Mouse (Mus musculus) Muller cell, postnatal 12 days (primary cell): ENCODE results near the gene Sec14l1.

Experiments used
- DNase-seq: peaks from one replicate; pipeline ENCODE4 v3.0.0-alpha.2; 2015; ENCODE audit errors: inconsistent ontology term

Gene Sec14l1

DNA sequence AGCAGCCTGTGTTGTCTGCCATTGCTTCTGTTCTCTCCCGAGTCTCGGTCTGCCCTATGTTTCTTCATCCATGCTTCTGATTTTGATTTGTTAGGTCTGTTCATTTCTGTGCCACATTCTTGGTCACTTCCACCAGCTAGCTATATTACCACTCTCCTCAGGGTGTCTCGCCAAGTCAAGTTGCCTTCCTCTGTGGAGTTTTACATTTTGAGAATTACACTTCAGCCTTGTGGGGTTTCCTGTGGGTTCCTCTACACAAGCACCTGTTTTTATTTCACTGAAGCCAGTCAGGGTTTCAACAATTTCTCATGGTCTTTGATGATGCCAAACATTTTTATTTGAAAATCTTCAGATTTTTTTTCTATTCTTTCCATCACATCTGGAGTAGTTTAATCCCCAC, 67.8 kb downstream of the Sec14l1 start:
- DNase-seq, result no peak

DNA sequence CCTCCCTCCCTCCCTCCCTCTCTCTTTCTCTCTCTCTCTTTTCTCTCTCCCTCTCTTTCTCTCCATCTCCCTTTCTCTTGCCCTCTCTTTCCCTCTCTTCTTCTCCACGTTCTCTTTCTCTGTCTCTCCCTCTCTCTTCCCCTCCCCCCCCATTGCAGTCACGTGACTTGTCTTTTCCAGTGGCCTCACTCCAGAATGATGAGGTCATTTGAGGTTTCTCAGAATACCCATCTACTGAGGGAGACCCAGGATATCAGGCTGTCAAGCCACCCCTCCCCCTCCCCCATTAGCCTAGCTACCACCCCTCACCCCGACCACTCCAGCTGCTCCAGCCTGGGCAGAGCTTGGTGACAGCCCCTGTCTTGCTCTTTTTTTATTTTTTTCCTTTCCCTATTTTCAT, 68.3 kb downstream of the Sec14l1 start:
- no peak for DNase-seq

DNA sequence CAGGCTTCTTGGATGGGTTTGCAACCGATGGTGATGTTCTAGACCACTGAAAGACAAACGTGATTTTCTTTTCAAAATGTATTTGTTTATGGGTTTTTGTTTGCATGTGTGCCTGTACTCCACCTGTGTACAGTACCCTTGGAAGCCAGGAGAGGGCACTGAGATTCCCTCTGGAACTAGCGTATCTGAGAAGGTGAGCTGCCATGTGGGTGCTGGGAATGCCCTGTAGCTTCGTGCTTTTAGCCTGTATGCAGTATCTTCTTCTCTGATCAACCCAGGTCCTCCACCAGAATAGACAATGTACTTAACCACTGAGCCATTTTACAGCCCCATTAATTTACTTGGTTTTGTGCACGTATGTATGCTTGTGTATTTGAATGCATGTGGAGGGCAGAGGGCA, 68.9 kb downstream of the Sec14l1 start:
- DNase-seq, result no peak

DNA sequence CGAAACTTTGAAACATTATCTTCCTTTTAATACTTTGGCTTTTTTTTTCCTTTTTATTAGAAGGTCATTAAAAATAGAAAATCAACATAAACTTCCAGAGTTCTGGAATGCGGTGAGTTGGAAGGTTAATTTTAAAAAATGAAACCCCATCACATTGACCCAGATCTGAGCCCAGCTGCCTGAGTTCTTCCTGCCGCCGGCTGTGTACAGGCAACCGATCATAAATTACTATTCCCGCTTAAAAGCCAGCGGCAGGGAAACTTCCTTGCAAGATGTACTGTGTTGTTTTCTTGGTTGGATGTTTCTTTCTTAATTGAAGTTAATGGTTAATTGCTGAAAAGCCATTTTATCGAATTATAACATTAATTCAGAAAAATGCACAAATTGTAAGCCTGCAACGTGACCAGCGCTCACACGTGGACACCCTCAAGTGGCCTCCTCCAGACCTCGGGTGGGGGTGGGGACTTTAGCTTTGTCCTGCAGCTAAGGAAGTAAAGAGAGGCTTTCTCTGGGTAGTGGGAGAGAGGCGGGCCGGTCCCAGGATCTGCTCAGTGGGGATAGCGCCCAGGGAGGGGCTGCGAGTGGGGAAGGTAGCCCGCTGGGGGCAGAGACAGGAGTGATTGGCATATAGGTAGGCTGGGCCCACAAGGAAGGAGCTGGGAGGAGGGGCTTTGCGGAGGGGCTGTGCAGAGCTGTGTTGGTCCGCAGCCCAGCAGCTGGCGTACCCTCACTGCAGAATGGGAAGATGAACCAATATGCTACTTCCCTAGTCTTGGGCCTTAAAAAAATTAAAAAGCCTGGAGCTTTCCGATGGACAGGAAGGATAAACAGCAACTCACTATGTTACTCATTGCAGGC, 70.3 kb downstream of the Sec14l1 start:
- no peak for DNase-seq

DNA sequence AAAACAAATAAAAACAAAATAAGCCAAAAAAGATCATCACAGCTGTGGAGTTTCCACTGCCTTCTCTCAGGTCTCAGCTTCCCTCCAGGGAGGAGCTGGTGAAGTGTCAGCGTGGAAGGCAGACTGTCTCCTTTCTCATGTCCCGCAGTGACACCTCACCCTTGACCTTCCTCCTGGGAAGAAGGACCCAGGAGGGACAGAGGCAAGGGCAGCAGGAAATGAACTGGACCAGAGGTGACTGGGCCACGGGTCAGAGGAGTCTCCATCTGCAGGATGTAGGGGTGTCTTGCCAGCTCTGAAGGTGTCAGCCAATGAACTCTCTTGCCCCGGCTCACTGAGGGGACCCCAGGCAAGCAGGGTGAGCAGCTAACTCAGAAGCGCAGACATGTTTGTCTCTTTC, 76.6 kb downstream of the Sec14l1 start:
- no peak for DNase-seq

DNA sequence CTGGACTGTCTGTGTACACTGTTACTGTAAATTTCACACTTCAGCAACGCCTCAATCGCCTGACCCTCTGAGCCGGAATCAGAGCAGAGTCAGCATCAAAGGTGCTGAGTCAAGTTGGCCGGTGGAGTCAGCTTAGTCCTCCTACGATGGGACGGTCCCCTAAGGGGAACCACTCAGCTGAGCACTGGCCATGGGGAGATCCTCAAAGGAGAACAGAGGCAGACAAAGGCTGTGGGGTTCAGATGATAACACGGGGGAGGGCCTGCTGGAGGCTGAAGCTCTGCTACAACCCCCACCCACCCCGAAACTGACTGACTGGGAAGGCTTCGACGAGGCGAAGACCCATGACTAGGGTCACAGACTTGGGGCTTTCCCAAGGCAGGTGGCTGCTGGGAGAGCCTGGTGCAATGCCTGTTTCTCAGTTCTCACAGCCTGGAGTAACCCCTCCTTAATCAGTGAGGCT, 79.5 kb downstream of the Sec14l1 start:
- no peak for DNase-seq

DNA sequence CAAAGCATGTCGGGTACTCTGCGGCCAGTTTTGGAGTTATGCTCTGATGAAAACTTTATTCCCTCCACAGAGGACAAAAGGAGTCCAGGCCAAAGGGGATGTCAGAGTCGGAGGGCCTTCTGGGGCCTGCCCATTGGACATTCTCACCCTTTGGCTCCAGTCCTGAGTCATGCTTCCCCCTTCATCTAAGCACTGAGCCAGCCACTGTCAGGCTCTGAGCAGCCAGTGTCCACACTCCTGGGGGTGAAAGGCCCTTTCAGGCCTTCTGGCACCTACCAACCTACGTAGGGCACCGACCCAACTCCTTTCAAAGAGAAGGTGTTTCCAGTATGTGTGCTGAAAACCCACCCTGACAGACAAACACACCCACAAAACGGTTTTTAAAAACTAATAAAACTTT, 80.6 kb downstream of the Sec14l1 start:
- no peak for DNase-seq

DNA sequence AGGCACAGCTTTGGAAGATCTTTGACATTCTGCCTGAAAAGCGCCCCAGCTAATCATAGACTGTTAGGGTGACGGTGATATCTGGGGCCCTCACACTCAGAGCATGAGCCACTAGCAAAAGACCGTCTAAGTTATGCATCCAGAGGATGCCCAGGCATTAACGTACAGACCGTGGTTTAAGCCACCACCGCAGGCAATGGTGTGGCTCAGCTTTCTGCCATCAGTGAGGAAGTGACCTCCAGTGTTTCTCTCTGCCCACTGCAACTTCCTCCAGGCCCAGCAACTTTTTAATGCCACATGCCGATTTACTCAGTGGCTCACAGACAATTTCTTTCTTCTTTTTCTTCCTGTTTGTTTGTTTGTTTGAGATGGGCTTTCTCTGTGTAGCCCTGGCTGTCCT, 81.7 kb downstream of the Sec14l1 start:
- DNase-seq, result no peak

DNA sequence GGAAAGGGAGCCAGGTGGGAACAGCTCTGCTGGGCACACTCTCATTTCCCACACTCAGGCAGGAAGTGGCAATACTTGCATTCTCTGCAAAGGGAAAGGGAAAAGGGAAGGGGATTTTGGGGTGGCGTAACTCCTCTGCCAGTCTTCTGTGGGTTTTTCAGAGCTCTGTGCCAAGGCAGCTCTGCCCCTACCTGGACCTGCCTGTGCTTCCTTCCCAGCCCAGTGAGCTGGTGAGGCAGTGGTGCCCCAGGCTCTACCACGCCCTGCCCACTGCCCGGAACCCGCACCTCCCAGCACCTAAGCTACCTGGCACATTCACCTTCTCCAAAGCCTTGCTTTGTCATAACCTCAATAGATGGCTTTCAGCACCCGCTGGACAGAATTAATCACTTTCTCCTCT, 83.2 kb downstream of the Sec14l1 start:
- DNase-seq, result no peak

DNA sequence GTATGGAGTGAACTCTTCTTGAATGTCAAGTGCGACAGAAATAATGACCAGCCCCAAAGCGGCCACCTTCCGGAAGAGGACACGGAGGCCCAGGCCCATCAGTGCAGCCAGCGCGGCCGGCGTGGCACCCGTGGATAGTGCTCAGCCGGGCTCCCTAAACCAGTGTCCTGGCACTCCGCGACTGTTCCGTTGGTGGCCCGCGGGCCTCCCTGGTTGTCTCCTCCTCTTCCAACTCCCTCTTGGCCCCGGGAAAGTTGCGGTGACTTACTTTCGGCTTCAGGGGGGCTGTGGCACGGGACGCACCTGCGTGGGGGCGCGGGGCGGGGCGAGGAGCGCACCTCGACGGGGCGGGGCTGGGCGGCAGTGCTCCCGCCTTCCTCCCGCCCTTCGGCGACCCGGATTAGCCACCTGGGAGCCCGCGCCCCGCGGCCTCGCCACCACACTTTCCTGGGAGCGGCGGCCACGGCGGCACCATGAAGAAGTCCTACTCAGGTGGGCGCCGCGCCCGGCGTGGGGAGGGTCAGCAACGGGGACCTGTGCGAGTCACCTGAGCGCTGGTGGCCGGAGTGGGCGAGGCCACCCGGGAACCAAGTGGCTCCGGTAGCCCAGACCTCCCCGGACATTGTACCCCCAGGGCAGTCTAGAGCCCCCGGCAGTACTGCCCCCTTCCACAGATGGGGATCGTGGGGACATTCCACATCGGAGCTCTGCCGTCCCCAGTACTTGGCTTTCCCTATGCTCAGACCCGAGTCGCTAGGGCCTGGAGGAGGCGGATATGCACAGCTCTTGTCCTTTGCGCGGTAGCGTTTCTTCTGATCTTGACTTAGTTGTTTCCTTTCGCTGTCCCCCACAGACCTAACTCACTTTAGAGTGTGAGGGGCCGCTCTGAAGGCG, 84.6 kb downstream of the Sec14l1 start, which contains the start of gene Sept9:
Gene Sept9, plus strand, starts transcription at position 380 of the 894 bp plus-strand sequence.
- DNase-seq, result peak; percentile 12

DNA sequence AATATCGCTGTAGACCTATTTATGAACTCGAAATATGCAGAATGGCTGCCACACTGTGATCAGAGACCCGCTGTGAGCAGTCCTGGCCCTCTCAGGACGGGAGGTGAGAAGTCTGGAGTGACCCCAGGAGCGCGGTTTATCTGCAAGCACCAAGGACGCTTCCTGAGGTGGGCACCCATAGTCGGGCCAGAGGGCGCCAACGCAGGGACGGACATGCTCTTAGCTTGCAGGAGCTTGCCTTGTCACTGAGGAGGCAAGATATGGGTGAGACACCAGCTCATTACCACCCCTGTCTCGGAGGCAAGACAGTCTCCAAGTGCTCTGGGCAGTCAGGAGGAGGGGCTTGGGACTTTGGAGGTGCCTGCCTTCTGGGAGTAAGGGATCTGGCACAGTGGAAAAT, 86.9 kb downstream of the Sec14l1 start:
- DNase-seq, result no peak

DNA sequence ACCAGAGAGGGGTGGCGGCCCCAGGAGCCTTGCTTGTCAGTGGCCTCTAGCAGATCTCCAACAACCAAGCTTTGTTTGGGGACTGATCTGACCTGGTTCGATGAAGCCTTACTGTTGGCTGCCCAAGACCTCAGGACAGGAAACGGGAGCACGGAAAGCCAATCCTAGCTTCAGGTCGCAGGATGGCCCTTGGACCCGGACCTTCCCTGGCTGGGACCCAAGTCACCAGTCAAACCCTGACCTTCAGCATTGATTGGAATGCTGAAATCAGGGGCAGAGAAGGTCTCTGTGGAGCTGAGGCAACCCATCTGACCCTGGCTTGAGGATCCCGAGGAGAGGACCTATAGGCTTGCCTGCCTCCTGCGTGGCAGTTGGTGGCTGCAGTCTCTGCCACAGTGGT, 89.6 kb downstream of the Sec14l1 start:
- DNase-seq, result no peak

DNA sequence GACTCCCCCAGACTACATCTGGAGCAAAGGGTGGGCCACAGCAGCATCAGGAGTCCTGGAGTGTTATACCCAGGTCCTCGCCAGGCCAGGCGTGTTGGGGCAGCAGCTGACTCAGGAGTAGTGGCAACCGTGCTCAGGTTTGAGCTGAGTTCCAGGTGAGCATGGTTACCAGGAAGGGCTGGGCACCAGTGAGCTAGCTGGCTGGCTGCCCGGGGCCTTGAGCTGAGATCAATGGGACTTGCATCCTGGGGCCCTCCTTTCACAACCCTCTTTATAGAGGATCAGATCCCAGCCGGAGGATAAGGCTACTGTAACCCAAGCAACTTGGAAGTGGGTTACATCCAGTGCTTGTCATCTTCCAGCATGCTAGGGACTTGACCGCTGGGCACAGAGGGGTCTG, 90.1 kb downstream of the Sec14l1 start:
- DNase-seq, result no peak

DNA sequence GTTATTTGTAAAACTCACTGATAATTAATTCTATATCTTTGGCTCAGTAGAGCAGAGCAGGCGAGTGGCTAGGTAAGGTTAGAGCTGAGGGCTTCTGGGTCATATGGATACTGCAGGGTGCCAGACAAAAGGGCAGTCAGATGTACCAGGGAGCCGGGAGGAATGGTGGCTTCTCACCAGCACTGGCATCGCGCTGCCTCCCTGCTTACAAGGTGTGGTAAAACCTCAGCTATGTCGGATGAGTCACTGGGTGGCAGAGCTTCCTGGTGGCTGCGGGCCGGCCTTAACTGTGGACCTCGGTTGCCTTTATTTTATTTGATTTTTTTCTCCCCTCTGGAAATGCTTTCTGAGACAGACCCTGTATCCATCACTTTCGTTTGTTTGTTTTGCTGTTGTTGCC, 90.5 kb downstream of the Sec14l1 start:
- no peak for DNase-seq

DNA sequence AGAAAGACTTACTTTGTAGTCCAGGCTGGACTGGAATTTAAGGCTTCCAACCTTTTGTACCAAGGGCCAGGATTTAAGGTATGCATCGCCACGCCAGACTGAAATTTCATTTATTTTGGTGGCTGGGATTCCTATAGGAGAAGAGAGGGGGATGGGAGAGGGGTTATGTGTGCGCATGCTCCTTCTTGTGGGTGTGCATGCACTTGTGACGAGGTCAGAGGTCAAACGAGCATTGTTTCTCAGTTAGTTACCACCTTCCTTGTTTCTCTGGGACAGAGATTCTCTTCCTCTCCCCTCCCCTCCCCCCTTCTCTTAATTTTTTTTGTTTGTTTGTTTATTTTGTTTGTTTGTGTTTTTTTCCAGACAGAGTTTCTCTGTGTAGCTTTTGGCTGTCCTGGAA, 92.5 kb downstream of the Sec14l1 start:
- no peak for DNase-seq

DNA sequence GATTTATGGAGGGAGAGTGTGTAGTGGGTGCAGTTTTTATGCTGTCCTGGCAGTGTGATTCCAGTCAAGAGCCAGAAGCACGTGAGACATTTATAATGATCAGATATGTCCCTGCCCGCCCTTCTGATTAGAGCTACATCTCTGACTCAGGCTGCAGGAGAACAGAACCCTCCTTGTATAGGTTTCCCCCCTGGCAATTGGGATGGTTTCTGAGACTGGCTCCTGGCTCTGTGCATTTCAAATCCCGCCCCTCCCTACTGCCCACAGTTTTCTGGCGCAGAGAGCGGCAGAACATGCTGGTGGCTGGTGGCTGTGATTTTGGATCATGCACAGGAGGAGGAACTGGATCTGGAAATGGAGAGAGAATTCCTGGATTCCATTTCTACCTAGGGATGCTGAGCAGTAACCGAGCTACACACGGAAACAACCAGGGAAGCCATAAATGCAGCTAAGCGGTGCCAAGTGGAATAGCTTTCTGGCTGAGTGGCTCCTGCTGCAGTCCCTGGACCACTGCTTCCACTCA, 93.2 kb downstream of the Sec14l1 start:
- DNase-seq, result peak; percentile 59
